ENCODE assay signal across 19 mouse cellular contexts in genomic region chr17:65827904-65828303, GRCm38 (mm10). TPM values are rescaled to one million over a fixed set of nuclear protein-coding genes. Genes with fewer than 3 reads are reported as not detected.
DNase-seq lines count a peak whose midpoint lies in the region; ATAC-seq and TF ChIP-seq lines count a peak whose summit lies in the region.
"Had no signal": no experiment of that assay in that cellular context is flagged by ENCODE, and none has a peak within 500 bp of the region (broad histone marks: within the 10 kb centered on the region; RNA-seq: fewer than 3 reads in every experiment).

No protein-coding gene starts in this region.

- no peak overlapping the region for H3K4me2 ChIP-seq in forebrain, embryonic 11.5 days (ENCODE audit: low read depth, low read length, severe bottlenecking)
- no peak overlapping the region for H3K4me2 ChIP-seq in forebrain, embryonic 13.5 days
- H3K4me2 ChIP-seq in hindbrain, embryonic 15.5 days, result no peak overlapping the region
- no peak overlapping the region for H3K4me2 ChIP-seq in hindbrain, embryonic 16.5 days (ENCODE audit: low read length)
- H3K4me2 ChIP-seq in neural tube, embryonic 12.5 days (replicated peaks), result no peak overlapping the region
- H3K4me2 ChIP-seq: heart, embryonic 11.5 days; limb, embryonic 13.5 days; liver, embryonic 12.5 days had no signal

- peaks cover 2% of the 10 kb centered on the region; the same call in 1 of the 2 replicates for H3K36me3 ChIP-seq in forebrain, embryonic 11.5 days (ENCODE audit: control insufficient read depth, insufficient read depth, low read length)
- H3K36me3 ChIP-seq in forebrain, embryonic 13.5 days (ENCODE audit: poor library complexity, severe bottlenecking), result peaks cover 82% of the 10 kb centered on the region
- H3K36me3 ChIP-seq in hindbrain, embryonic 15.5 days, result peaks cover 46% of the 10 kb centered on the region
- H3K36me3 ChIP-seq in hindbrain, embryonic 16.5 days (ENCODE audit: control insufficient read depth, insufficient read depth, low read length), result peaks cover 18% of the 10 kb centered on the region
- peaks cover 70% of the 10 kb centered on the region for H3K36me3 ChIP-seq in neural tube, embryonic 12.5 days

- TF ChIP-seq CTCF in left cerebral cortex, adult 2 months (IDR thresholded peaks at IDR 0.05), result no peak

- no peak for DNase-seq in forebrain, embryonic 11.5 days (ENCODE audit: low spot score)
- DNase-seq in neural tube, embryonic 10.5 days (ENCODE audit: extremely low spot score, low spot score), result no peak
- no peak for DNase-seq in left cerebral cortex, adult 2 months (ENCODE audit: extremely low spot score in 1 of 2, low spot score in 2 of 2)
- DNase-seq: adrenal gland, postnatal 14 days; cerebellum, adult 9-10 months; gastrocnemius, postnatal 10 days; heart, postnatal 10 days; kidney, postnatal 4 days; lung, adult 18-20 months; thymus, adult 18-20 months; thymus, postnatal 36 days had no signal

- H3K4me3 ChIP-seq in forebrain, embryonic 11.5 days (ENCODE audit: low read depth, low read length), result no peak overlapping the region
- no peak overlapping the region for H3K4me3 ChIP-seq in forebrain, embryonic 13.5 days
- H3K4me3 ChIP-seq in hindbrain, embryonic 15.5 days, result no peak overlapping the region
- no peak overlapping the region for H3K4me3 ChIP-seq in hindbrain, embryonic 16.5 days (ENCODE audit: low read length)
- H3K4me3 ChIP-seq in neural tube, embryonic 12.5 days, result no peak overlapping the region
- no peak overlapping the region for H3K4me3 ChIP-seq in left cerebral cortex, adult 2 months
- H3K4me3 ChIP-seq: limb, embryonic 13.5 days; liver, embryonic 12.5 days had no signal

- H3K9ac ChIP-seq in forebrain, embryonic 11.5 days (ENCODE audit: low read length), result no peak overlapping the region
- no peak overlapping the region for H3K9ac ChIP-seq in forebrain, embryonic 13.5 days
- no peak overlapping the region for H3K9ac ChIP-seq in hindbrain, embryonic 15.5 days
- no peak overlapping the region for H3K9ac ChIP-seq in hindbrain, embryonic 16.5 days (ENCODE audit: low read depth, low read length)
- no peak overlapping the region for H3K9ac ChIP-seq in neural tube, embryonic 12.5 days
- H3K9ac ChIP-seq: limb, embryonic 13.5 days had no signal

- H3K9me3 ChIP-seq in forebrain, embryonic 11.5 days (ENCODE audit: control insufficient read depth, low read length), result no peaks in the 10 kb centered on the region
- no peaks in the 10 kb centered on the region for H3K9me3 ChIP-seq in forebrain, embryonic 13.5 days (replicated peaks)
- H3K9me3 ChIP-seq in hindbrain, embryonic 15.5 days, result no peaks in the 10 kb centered on the region
- H3K9me3 ChIP-seq in hindbrain, embryonic 16.5 days (ENCODE audit: control insufficient read depth, low read length), result no peaks in the 10 kb centered on the region
- H3K9me3 ChIP-seq in neural tube, embryonic 12.5 days, result no peaks in the 10 kb centered on the region
- H3K9me3 ChIP-seq: limb, embryonic 13.5 days; liver, embryonic 12.5 days had no signal

- no peaks in the 10 kb centered on the region for H3K27me3 ChIP-seq in forebrain, embryonic 11.5 days (ENCODE audit: control insufficient read depth, insufficient read depth, low read length)
- no peaks in the 10 kb centered on the region for H3K27me3 ChIP-seq in forebrain, embryonic 13.5 days
- no peaks in the 10 kb centered on the region for H3K27me3 ChIP-seq in hindbrain, embryonic 15.5 days
- no peaks in the 10 kb centered on the region for H3K27me3 ChIP-seq in hindbrain, embryonic 16.5 days (replicated peaks; ENCODE audit: control insufficient read depth, insufficient read depth, low read length)
- no peaks in the 10 kb centered on the region for H3K27me3 ChIP-seq in neural tube, embryonic 12.5 days (replicated peaks)
- H3K27me3 ChIP-seq: limb, embryonic 13.5 days; liver, embryonic 12.5 days had no signal

- ATAC-seq in forebrain, embryonic 11.5 days (replicated peaks; ENCODE audit: low FRiP score), result peak; percentile 44
- ATAC-seq in forebrain, embryonic 13.5 days, result no peak; the same call in 1 of the 2 replicates
- ATAC-seq in hindbrain, embryonic 15.5 days (ENCODE audit: low FRiP score, low read depth), result 0 out of 2 replicates have a peak, but pooled peaks have one; percentile 49
- no peak for ATAC-seq in hindbrain, embryonic 16.5 days
- 0 out of 2 replicates have a peak, but pooled peaks have one; percentile 50 for ATAC-seq in neural tube, embryonic 12.5 days (ENCODE audit: low FRiP score, low read depth)
- ATAC-seq: intestine, postnatal 0 days; liver, embryonic 12.5 days had no signal

- 93% methylated on average over 5 of the region's 5 CpGs for WGBS in forebrain, embryonic 11.5 days
- 89% methylated on average over 5 of the region's 5 CpGs for WGBS in forebrain, embryonic 13.5 days
- WGBS in hindbrain, embryonic 15.5 days, result 84% methylated on average over 5 of the region's 5 CpGs
- 91% methylated on average over 5 of the region's 5 CpGs for WGBS in hindbrain, embryonic 16.5 days
- 95% methylated on average over 5 of the region's 5 CpGs for WGBS in neural tube, embryonic 12.5 days

- intact Hi-C loops in left cerebral cortex, adult 2 months (cut with DNase I), result no loop called here

- no peak overlapping the region for H3K27ac ChIP-seq in forebrain, embryonic 11.5 days (ENCODE audit: low read depth, low read length)
- H3K27ac ChIP-seq in forebrain, embryonic 13.5 days, result no peak overlapping the region; the same call in 1 of the 2 replicates
- H3K27ac ChIP-seq in hindbrain, embryonic 15.5 days (replicated peaks), result no peak overlapping the region
- H3K27ac ChIP-seq in hindbrain, embryonic 16.5 days (ENCODE audit: low read depth, low read length), result no peak overlapping the region
- H3K27ac ChIP-seq in neural tube, embryonic 12.5 days, result no peak overlapping the region
- H3K27ac ChIP-seq in left cerebral cortex, adult 2 months, result no peak overlapping the region
- H3K27ac ChIP-seq: limb, embryonic 13.5 days; liver, embryonic 12.5 days had no signal

- peaks cover 3% of the 10 kb centered on the region for H3K4me1 ChIP-seq in forebrain, embryonic 11.5 days (replicated peaks; ENCODE audit: control insufficient read depth, insufficient read depth, low read length)
- peaks cover 14% of the 10 kb centered on the region for H3K4me1 ChIP-seq in forebrain, embryonic 13.5 days
- no peaks in the 10 kb centered on the region; the same call in 1 of the 2 replicates for H3K4me1 ChIP-seq in hindbrain, embryonic 15.5 days (replicated peaks)
- peaks cover 2% of the 10 kb centered on the region; the same call in 1 of the 2 replicates for H3K4me1 ChIP-seq in hindbrain, embryonic 16.5 days (ENCODE audit: control insufficient read depth, insufficient read depth, low read depth, low read length)
- peaks cover 3% of the 10 kb centered on the region; the same call in 1 of the 2 replicates for H3K4me1 ChIP-seq in neural tube, embryonic 12.5 days
- H3K4me1 ChIP-seq: limb, embryonic 13.5 days had no signal

RNA-seq across cellular contexts. Expression of gene Ppp4r1, which starts 45.5 kb away (rescaled TPM):
- polyA plus RNA-seq in forebrain, embryonic 11.5 days (2014; fragmentation: Nextera tagmentation; extraction: Ambion mirVana), result 63.7 and 64.5 TPM in 2 replicates
- 46.5 and 50.1 TPM in 2 replicates for polyA plus RNA-seq in forebrain, embryonic 13.5 days (2015; fragmentation: Nextera tagmentation; extraction: Ambion mirVana)
- polyA plus RNA-seq in hindbrain, embryonic 15.5 days (2015; fragmentation: Nextera tagmentation; extraction: Ambion mirVana), result 44.1 and 44.6 TPM in 2 replicates
- polyA plus RNA-seq in hindbrain, embryonic 16.5 days (2015; fragmentation: Nextera tagmentation; extraction: Ambion mirVana), result 37.1 and 41.3 TPM in 2 replicates
- polyA plus RNA-seq in neural tube, embryonic 12.5 days (2016; fragmentation: Nextera tagmentation; extraction: Ambion mirVana), result 54.4 and 57.7 TPM in 2 replicates
- total RNA-seq in left cerebral cortex, adult 2 months (2021), result 10 to 100 TPM; 46.5 to 52.5 TPM

RNA-seq across cellular contexts. Expression of gene Rab31, which starts 55.4 kb away (rescaled TPM):
- polyA plus RNA-seq in forebrain, embryonic 11.5 days (2014; fragmentation: Nextera tagmentation; extraction: Ambion mirVana), result 72.9 and 73.4 TPM in 2 replicates
- polyA plus RNA-seq in forebrain, embryonic 13.5 days (2015; fragmentation: Nextera tagmentation; extraction: Ambion mirVana), result 66.6 and 81.7 TPM in 2 replicates
- polyA plus RNA-seq in hindbrain, embryonic 15.5 days (2015; fragmentation: Nextera tagmentation; extraction: Ambion mirVana), result 65.2 and 72.8 TPM in 2 replicates
- 70.0 and 73.8 TPM in 2 replicates for polyA plus RNA-seq in hindbrain, embryonic 16.5 days (2015; fragmentation: Nextera tagmentation; extraction: Ambion mirVana)
- 72.5 and 73.3 TPM in 2 replicates for polyA plus RNA-seq in neural tube, embryonic 12.5 days (2016; fragmentation: Nextera tagmentation; extraction: Ambion mirVana)
- total RNA-seq in left cerebral cortex, adult 2 months (2021), result 10 to 100 TPM; 53.6 to 54.7 TPM

RNA-seq across cellular contexts. Expression of gene Ralbp1, which starts 57.7 kb away (rescaled TPM):
- polyA plus RNA-seq in forebrain, embryonic 11.5 days (2014; fragmentation: Nextera tagmentation; extraction: Ambion mirVana), result 35.4 and 45.2 TPM in 2 replicates
- 56.9 and 58.4 TPM in 2 replicates for polyA plus RNA-seq in forebrain, embryonic 13.5 days (2015; fragmentation: Nextera tagmentation; extraction: Ambion mirVana)
- 58.0 and 62.9 TPM in 2 replicates for polyA plus RNA-seq in hindbrain, embryonic 15.5 days (2015; fragmentation: Nextera tagmentation; extraction: Ambion mirVana)
- polyA plus RNA-seq in hindbrain, embryonic 16.5 days (2015; fragmentation: Nextera tagmentation; extraction: Ambion mirVana), result 52.1 and 58.3 TPM in 2 replicates
- 53.0 and 53.7 TPM in 2 replicates for polyA plus RNA-seq in neural tube, embryonic 12.5 days (2016; fragmentation: Nextera tagmentation; extraction: Ambion mirVana)
- total RNA-seq in left cerebral cortex, adult 2 months (2021), result 10 to 100 TPM; 69.3 to 69.6 TPM

Comparison
In these comparisons a context has a peak if more than half of its experiments do, and no peak if none do; other contexts are left out.
1. ATAC-seq: peak in forebrain, embryonic 11.5 days (single experiment), hindbrain, embryonic 15.5 days (single experiment) and neural tube, embryonic 12.5 days (single experiment); none in forebrain, embryonic 13.5 days (single experiment) and hindbrain, embryonic 16.5 days (single experiment).